Mouse (Mus musculus) midbrain, embryonic 13.5 days (tissue): ENCODE data around the gene Xbp1. TPM values are rescaled to one million over a fixed set of nuclear protein-coding genes. Genes with fewer than 3 reads are reported as not detected.

ENCODE experiments used
- ATAC-seq: fragments of 200-750 bp; cut with Nextera tagmentation; 2 replicates; pipeline ENCODE4 v1.8.0; 2017; ENCODE audit warnings: mild to moderate bottlenecking, moderate TSS enrichment, moderate library complexity
- H3K27ac ChIP-seq: fragments of 300-500 bp; sonication (generic); 2 replicates; pipeline ENCODE4 v1.5.1; 2015; ENCODE audit warnings: inconsistent platforms, mild to moderate bottlenecking, moderate library complexity
- H3K27me3 ChIP-seq: fragments of 300-500 bp; sonication (generic); 2 replicates; pipeline ENCODE4 v1.6.1; 2015; ENCODE audit warnings: mild to moderate bottlenecking, inconsistent platforms
- H3K36me3 ChIP-seq: fragments of 300-500 bp; sonication (generic); 2 replicates; pipeline ENCODE4 v1.6.1; 2015; ENCODE audit warnings: mild to moderate bottlenecking, inconsistent platforms
- H3K4me1 ChIP-seq: fragments of 300-500 bp; sonication (generic); replicated peaks from 2 replicates; pipeline ENCODE4 v1.6.1; 2015; ENCODE audit warnings: inconsistent platforms
- H3K4me2 ChIP-seq: fragments of 300-500 bp; sonication (generic); replicated peaks from 2 replicates; pipeline ENCODE4 v1.6.1; 2015; ENCODE audit warnings: moderate library complexity, mild to moderate bottlenecking, inconsistent platforms
- H3K4me3 ChIP-seq: fragments of 300-500 bp; sonication (generic); replicated peaks from 2 replicates; pipeline ENCODE4 v1.5.1; 2015; ENCODE audit warnings: mild to moderate bottlenecking, inconsistent platforms
- H3K9ac ChIP-seq: fragments of 300-500 bp; sonication (generic); replicated peaks from 2 replicates; pipeline ENCODE4 v1.6.1; 2015; ENCODE audit warnings: mild to moderate bottlenecking, inconsistent platforms
- H3K9me3 ChIP-seq: fragments of 300-500 bp; sonication (generic); 2 replicates; pipeline ENCODE4 v1.6.1; 2016; ENCODE audit warnings: mild to moderate bottlenecking, inconsistent platforms
- WGBS: fragments of 180-500 bp; shearing (Covaris S2); methylation state at CpG from one replicate; pipeline ENCODE4 v1.1.7; 2015; 5-methylcytosine and 5-hydroxymethylcytosine counted together
- polyA plus RNA-seq: library from polyadenylated mRNA; unstranded; fragments of >200 nt; fragmentation: Nextera tagmentation; extraction: Ambion mirVana; gene quantifications from 2 replicates; pipeline ENCODE4 v1.2.1, GENCODE M21; 2015

Xbp1 gene
- polyA plus RNA-seq, 1 experiment from 2014 or later = 118 TPM

GRCm38 (mm10) chr11:5565596-5565995 lies 45.1 kb downstream of the Xbp1 start:
- no peak for ATAC-seq
- Histone ChIP-seq H3K9me3 (no peaks in the 10 kb centered on the region), H3K4me2 (no peak overlapping the region), H3K27me3 (no peaks in the 10 kb centered on the region), H3K9ac (no peak overlapping the region), H3K36me3 (no peaks in the 10 kb centered on the region), H3K27ac (no peak overlapping the region), H3K4me1 (peaks cover 6% of the 10 kb centered on the region), H3K4me3 (no peak overlapping the region)
- WGBS = 76% methylated on average over 3 of the region's 3 CpGs

- no peak for ATAC-seq
- H3K36me3 ChIP-seq = no peaks in the 10 kb centered on the region
- H3K27me3 ChIP-seq = no peaks in the 10 kb centered on the region
- H3K9ac ChIP-seq = no peak overlapping the region
- no peak overlapping the region for H3K4me2 ChIP-seq
- no peak overlapping the region for H3K27ac ChIP-seq
- WGBS = 73% methylated on average over 2 of the region's 2 CpGs
- H3K4me1 ChIP-seq = peaks cover 6% of the 10 kb centered on the region
- H3K9me3 ChIP-seq = no peaks in the 10 kb centered on the region
- H3K4me3 ChIP-seq = no peak overlapping the region
Measured at GRCm38 (mm10) chr11:5566506-5566905, 46.0 kb downstream of the Xbp1 start.

- no peak for ATAC-seq
- 94% methylated on average over 6 of the region's 6 CpGs for WGBS
- H3K9ac ChIP-seq = no peak overlapping the region
- H3K27me3 ChIP-seq = no peaks in the 10 kb centered on the region
- H3K4me2 ChIP-seq = no peak overlapping the region
- H3K36me3 ChIP-seq = no peaks in the 10 kb centered on the region
- no peak overlapping the region for H3K4me3 ChIP-seq
- peaks cover 5% of the 10 kb centered on the region for H3K4me1 ChIP-seq
- no peaks in the 10 kb centered on the region for H3K9me3 ChIP-seq
- no peak overlapping the region for H3K27ac ChIP-seq
Measured at GRCm38 (mm10) chr11:5567654-5568053, 47.2 kb downstream of the Xbp1 start.

- no peak overlapping the region for H3K4me3 ChIP-seq
- H3K9ac ChIP-seq = no peak overlapping the region
- no peaks in the 10 kb centered on the region for H3K9me3 ChIP-seq
- H3K27me3 ChIP-seq = no peaks in the 10 kb centered on the region
- no peaks in the 10 kb centered on the region for H3K36me3 ChIP-seq
- H3K4me1 ChIP-seq = peaks cover under 1% of the 10 kb centered on the region
- H3K4me2 ChIP-seq = no peak overlapping the region
- ATAC-seq = no peak
- 95% methylated on average over 5 of the region's 5 CpGs for WGBS
- no peak overlapping the region for H3K27ac ChIP-seq
Measured at GRCm38 (mm10) chr11:5568082-5568481, 47.6 kb downstream of the Xbp1 start.

- Histone ChIP-seq H3K4me2 (no peak within 1 kb of the TSS), H3K9ac (no peak within 1 kb of the TSS), H3K4me3 (no peak within 1 kb of the TSS), H3K36me3 (no peaks in the 10 kb centered on the region), H3K9me3 (no peaks in the 10 kb centered on the region), H3K4me1 (no peaks in the 10 kb centered on the region), H3K27ac (no peak within 1 kb of the TSS), H3K27me3 (no peaks in the 10 kb centered on the region)
- ATAC-seq = no peak
- 75% methylated on average over 12 of the region's 12 CpGs for WGBS
Measured at GRCm38 (mm10) chr11:5569474-5569873, 49.0 kb downstream of the Xbp1 start, which contains the start of gene Ankrd36. Gene Ankrd36, plus strand, starts transcription at chr11:5569684.

- no peak overlapping the region for H3K4me2 ChIP-seq
- no peaks in the 10 kb centered on the region for H3K4me1 ChIP-seq
- H3K9ac ChIP-seq = no peak overlapping the region
- H3K27ac ChIP-seq = no peak overlapping the region
- H3K36me3 ChIP-seq = no peaks in the 10 kb centered on the region
- no peaks in the 10 kb centered on the region for H3K27me3 ChIP-seq
- H3K4me3 ChIP-seq = no peak overlapping the region
- 94% methylated on average over 4 of the region's 4 CpGs for WGBS
- H3K9me3 ChIP-seq = no peaks in the 10 kb centered on the region
- ATAC-seq = no peak
Measured at GRCm38 (mm10) chr11:5571856-5572255, 51.4 kb downstream of the Xbp1 start.

GRCm38 (mm10) chr11:5573821-5574220 lies 53.4 kb downstream of the Xbp1 start:
- WGBS = 81% methylated on average over 2 of the region's 2 CpGs
- ATAC-seq = no peak
- Histone ChIP-seq H3K4me3 (no peak overlapping the region), H3K4me2 (no peak overlapping the region), H3K4me1 (peaks cover 5% of the 10 kb centered on the region; the same call in 1 of the 2 replicates), H3K9ac (no peak overlapping the region), H3K9me3 (no peaks in the 10 kb centered on the region), H3K27ac (no peak overlapping the region), H3K36me3 (no peaks in the 10 kb centered on the region), H3K27me3 (no peaks in the 10 kb centered on the region)

- H3K4me2 ChIP-seq = no peak overlapping the region
- WGBS = 83% methylated on average over 6 of the region's 6 CpGs
- peaks cover 5% of the 10 kb centered on the region; the same call in 1 of the 2 replicates for H3K4me1 ChIP-seq
- H3K36me3 ChIP-seq = no peaks in the 10 kb centered on the region
- no peak for ATAC-seq
- no peak overlapping the region for H3K9ac ChIP-seq
- H3K9me3 ChIP-seq = no peaks in the 10 kb centered on the region
- H3K4me3 ChIP-seq = no peak overlapping the region
- no peaks in the 10 kb centered on the region for H3K27me3 ChIP-seq
- no peak overlapping the region for H3K27ac ChIP-seq
Measured at GRCm38 (mm10) chr11:5575046-5575445, 54.6 kb downstream of the Xbp1 start.

Other genes starting within 250 kb of the Xbp1 start
- gene Znrf3, start 75.8 kb upstream of the Xbp1 start, polyA plus RNA-seq = 8.0 and 9.6 TPM in 2 replicates
- gene Ccdc117, start 21.5 kb downstream of the Xbp1 start, polyA plus RNA-seq = 13.3 and 15.3 TPM in 2 replicates
- not detected in 2 replicates for gene Ankrd36, start 49.0 kb downstream of the Xbp1 start, polyA plus RNA-seq
- gene Mrps24, start 195.0 kb downstream of the Xbp1 start, polyA plus RNA-seq = 160 and 177 TPM in 2 replicates
- 24.9 and 26.5 TPM in 2 replicates for gene Urgcp, start 241.7 kb downstream of the Xbp1 start, polyA plus RNA-seq